In genomic region chr3:70460811-70461210, GRCm38 (mm10) we compare ENCODE assay signal across 20 mouse cellular contexts.
DNase-seq lines count a peak whose midpoint lies in the region.
"Had no signal": no experiment of that assay in that cellular context is flagged by ENCODE, and none has a peak within 500 bp of the region (broad histone marks: within the 10 kb centered on the region; RNA-seq: fewer than 3 reads in every experiment).

No protein-coding gene starts in this region.

- DNase-seq in ES-CJ7 (ENCODE audit: low read depth, low spot score) (peak; percentile 55), R1 (ENCODE audit: low read depth, low spot score) (peak; percentile 55), ZHBTc4 (ENCODE audit: low read depth, low spot score) (peak; percentile 47), MN1 (ENCODE audit: low spot score) (no peak)
- DNase-seq in embryo, embryonic 10 days (ENCODE audit: low spot score) = no peak
- DNase-seq in retina, embryonic 14.5 days (ENCODE audit: low spot score) = no peak
- DNase-seq: adrenal gland, adult 2 months; adrenal gland, adult 8-10 months; adrenal gland, postnatal 10 days; adrenal gland, postnatal 14 days; adrenal gland, postnatal 25 days; adrenal gland, postnatal 36 days; B cell, adult 2 months; cerebellum, adult 11 months; cerebellum, adult 11-12 months; cerebellum, adult 18-20 months; cerebellum, adult 2 months; cerebellum, adult 8-10 months; cerebellum, adult 9-10 months; cerebellum, adult 9-11 months had no signal

Comparison
In these comparisons a context has a peak if more than half of its experiments do, and no peak if none do; other contexts are left out.
1. DNase-seq: peak in ES-CJ7 (single experiment), R1 (single experiment) and ZHBTc4 (single experiment); none in embryo, embryonic 10 days (single experiment), MN1 (single experiment) and retina, embryonic 14.5 days (single experiment).